Mouse (Mus musculus) CH12.LX (cell line): Measurements from ENCODE around the gene Cyp8b1.

ENCODE experiments used
- CHD1 ChIP-seq: IDR thresholded peaks from 2 replicates; pipeline ENCODE4 v1.6.1; 2012; ENCODE audit warnings: low read depth, low read length, improper control_type of control experiment, inconsistent platforms
- CTCF ChIP-seq, 2 experiments: IDR thresholded peaks in 1 of 2; conservative IDR thresholded peaks in 1 of 2; 2 replicates each; pipeline ENCODE4 v1.5.1; 2011 to 2012; ENCODE audit warnings: low read depth in 2 of 2, low read length in 2 of 2, improper control_type of control experiment in 1 of 2, inconsistent platforms in 1 of 2, mild to moderate bottlenecking in 1 of 2, moderate library complexity in 1 of 2
- ELF1 ChIP-seq: IDR thresholded peaks from 2 replicates; pipeline ENCODE4 v1.6.1; 2014; ENCODE audit warnings: low read depth, mild to moderate bottlenecking, inconsistent platforms, low read length, improper control_type of control experiment
- EP300 ChIP-seq: IDR thresholded peaks from 2 replicates; pipeline ENCODE4 v1.6.1; 2011; ENCODE audit warnings: low read length, improper control_type of control experiment
- HCFC1 ChIP-seq: IDR thresholded peaks from 2 replicates; pipeline ENCODE4 v1.6.1; 2012; ENCODE audit warnings: low read depth, mild to moderate bottlenecking, inconsistent platforms, low read length, improper control_type of control experiment
- MAFK ChIP-seq: IDR thresholded peaks from 2 replicates; pipeline ENCODE4 v1.6.1; 2011; ENCODE audit warnings: low read length, improper control_type of control experiment; ENCODE audit not compliant: insufficient replicate concordance
- MAZ ChIP-seq: IDR thresholded peaks from 2 replicates; pipeline ENCODE4 v1.6.1; 2012; ENCODE audit warnings: low read depth, mild to moderate bottlenecking, inconsistent platforms, low read length, improper control_type of control experiment, moderate library complexity
- MXI1 ChIP-seq: IDR thresholded peaks from 2 replicates; pipeline ENCODE4 v1.6.1; 2011; ENCODE audit warnings: mild to moderate bottlenecking, low read depth, low read length, improper control_type of control experiment
- POLR2A ChIP-seq: IDR thresholded peaks from 2 replicates; pipeline ENCODE4 v1.6.1; 2011; ENCODE audit warnings: low read depth, mild to moderate bottlenecking, improper control_type of control experiment, low read length
- SIN3A ChIP-seq: IDR thresholded peaks from 2 replicates; pipeline ENCODE4 v1.6.1; 2012; ENCODE audit warnings: low read length, improper control_type of control experiment, inconsistent platforms
- TCF12 ChIP-seq: IDR thresholded peaks from 2 replicates; pipeline ENCODE4 v1.6.1; 2014; ENCODE audit warnings: low read depth, mild to moderate bottlenecking, inconsistent platforms, low read length, improper control_type of control experiment
- USF1 ChIP-seq: IDR thresholded peaks from 2 replicates; pipeline ENCODE4 v1.6.1; 2014; ENCODE audit warnings: low read depth, mild to moderate bottlenecking, inconsistent platforms, low read length, improper control_type of control experiment
- ZMIZ1 ChIP-seq: IDR thresholded peaks from 2 replicates; pipeline ENCODE4 v1.6.1; 2012; ENCODE audit warnings: low read depth, mild to moderate bottlenecking, inconsistent platforms, low read length, improper control_type of control experiment

DNA sequence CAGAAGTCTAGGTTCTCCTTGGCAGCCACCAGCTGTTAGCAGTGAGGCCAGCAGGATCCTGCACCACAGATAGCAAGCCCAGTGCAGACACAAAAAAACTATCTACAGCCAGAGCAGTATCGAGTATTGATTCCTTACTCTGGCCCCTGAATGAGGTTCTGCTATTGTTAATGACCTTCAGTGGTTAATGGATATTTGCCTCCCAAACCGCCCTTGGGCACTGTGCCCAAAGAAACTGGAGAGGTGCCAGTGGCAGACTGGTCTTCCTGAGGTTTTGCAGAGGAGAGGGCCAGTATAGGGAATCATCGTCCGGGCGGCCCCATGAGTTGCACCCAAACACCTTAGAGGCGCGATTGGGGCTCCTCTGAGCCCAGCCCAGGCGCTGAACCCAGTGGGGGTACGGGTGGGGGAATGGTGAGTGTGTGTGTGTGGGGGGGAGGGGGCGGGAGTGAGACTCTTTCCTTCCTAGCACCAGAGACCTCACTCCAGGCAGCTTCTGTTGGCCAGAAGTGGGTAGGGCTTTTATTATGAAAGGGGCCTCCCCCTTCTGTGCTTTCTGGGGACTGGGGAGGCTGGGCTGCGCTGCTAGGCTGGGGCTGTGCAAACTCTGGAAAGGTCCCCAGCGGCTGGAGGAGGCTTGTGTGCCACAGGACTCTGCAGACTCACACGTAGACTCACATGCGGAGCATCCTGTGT is 34.5 kb upstream of the Cyp8b1 start, which contains the start of gene Fam198a:
- TF ChIP-seq SIN3A (no peak), POLR2A (no peak), CHD1 (no peak), CTCF (conservative IDR thresholded peaks at IDR 0.05 in 1 of 2, IDR thresholded peaks at IDR 0.05 in 1 of 2; ENCODE audit: low read depth in 2 of 2, low read length in 2 of 2) (no peak), EP300 (no peak), MAZ (no peak), HCFC1 (no peak), USF1 (no peak), MXI1 (no peak), ZMIZ1 (no peak), MAFK (no peak), TCF12 (no peak), ELF1 (no peak)
